Mouse (Mus musculus): ENCODE measurements at regions not wholly inside any gene's neighbourhood (a gene's known extent, or its start where the extent isn't known, plus 50 kb on each side); places are given as distances from the start of the nearest gene placed in this dataset.

GRCm38 (mm10) chr10:119395048-119395447 is 58.6 kb upstream of the Grip1 start:
- H3K27me3 ChIP-seq (ENCODE audit: control insufficient read depth, insufficient read depth, low read length), result no peaks in the 10 kb centered on the region
- no peak overlapping the region for H3K4me3 ChIP-seq (ENCODE audit: low read depth, low read length)
- 77% methylated on average over 5 of the region's 5 CpGs for WGBS

GRCm38 (mm10) chr10:119387924-119388323 is 65.7 kb upstream of the Grip1 start:
- Histone ChIP-seq H3K4me3 (ENCODE audit: low read depth, low read length) (no peak overlapping the region), H3K4me1 (ENCODE audit: control insufficient read depth, insufficient read depth, insufficient read length, low read length) (no peaks in the 10 kb centered on the region), H3K27me3 (ENCODE audit: control insufficient read depth, insufficient read depth, low read length) (no peaks in the 10 kb centered on the region), H3K36me3 (ENCODE audit: control insufficient read depth, insufficient read depth, low read length) (no peaks in the 10 kb centered on the region), H3K27ac (ENCODE audit: insufficient read depth, low read depth, low read length) (no peak overlapping the region)
- TF ChIP-seq POLR2A (IDR thresholded peaks at IDR 0.05; ENCODE audit: low read depth, low read length), result no peak
- TF ChIP-seq CTCF (IDR thresholded peaks at IDR 0.05; ENCODE audit: extremely low read depth, insufficient read length, insufficient replicate concordance, low read depth, low read length), result no peak
- WGBS, result 86% methylated on average over 3 of the region's 3 CpGs

More at GRCm38 (mm10) chr10:119395048-119395447, 58.6 kb upstream of the Grip1 start:
- H3K4me1 ChIP-seq (ENCODE audit: control insufficient read depth, insufficient read depth, insufficient read length, low read length), result no peaks in the 10 kb centered on the region
- no peaks in the 10 kb centered on the region for H3K36me3 ChIP-seq (ENCODE audit: control insufficient read depth, insufficient read depth, low read length)
- no peak overlapping the region for H3K27ac ChIP-seq (ENCODE audit: insufficient read depth, low read depth, low read length)
- TF ChIP-seq POLR2A (IDR thresholded peaks at IDR 0.05; ENCODE audit: low read depth, low read length) (no peak), CTCF (IDR thresholded peaks at IDR 0.05; ENCODE audit: extremely low read depth, insufficient read length, insufficient replicate concordance, low read depth, low read length) (no peak)

- WGBS, result 73% methylated on average over 11 of the region's 11 CpGs
- Histone ChIP-seq H3K36me3 (ENCODE audit: control insufficient read depth, insufficient read depth, low read length) (no peaks in the 10 kb centered on the region), H3K4me3 (ENCODE audit: low read depth, low read length) (no peak overlapping the region), H3K4me1 (ENCODE audit: control insufficient read depth, insufficient read depth, insufficient read length, low read length) (no peaks in the 10 kb centered on the region), H3K27ac (ENCODE audit: insufficient read depth, low read depth, low read length) (no peak overlapping the region), H3K27me3 (ENCODE audit: control insufficient read depth, insufficient read depth, low read length) (no peaks in the 10 kb centered on the region)
- TF ChIP-seq POLR2A (IDR thresholded peaks at IDR 0.05; ENCODE audit: low read depth, low read length), result no peak
- no peak for TF ChIP-seq CTCF (IDR thresholded peaks at IDR 0.05; ENCODE audit: extremely low read depth, insufficient read length, insufficient replicate concordance, low read depth, low read length)
Measured at GRCm38 (mm10) chr10:119382257-119382656, 71.4 kb upstream of the Grip1 start.

- Histone ChIP-seq H3K4me3 (ENCODE audit: low read depth, low read length) (no peak overlapping the region), H3K4me1 (ENCODE audit: control insufficient read depth, insufficient read depth, insufficient read length, low read length) (no peaks in the 10 kb centered on the region), H3K27me3 (ENCODE audit: control insufficient read depth, insufficient read depth, low read length) (no peaks in the 10 kb centered on the region), H3K27ac (ENCODE audit: insufficient read depth, low read depth, low read length) (no peak overlapping the region), H3K36me3 (ENCODE audit: control insufficient read depth, insufficient read depth, low read length) (no peaks in the 10 kb centered on the region)
- WGBS, result 37% methylated on average over 5 of the region's 5 CpGs
- TF ChIP-seq POLR2A (IDR thresholded peaks at IDR 0.05; ENCODE audit: low read depth, low read length), result no peak
- TF ChIP-seq CTCF (IDR thresholded peaks at IDR 0.05; ENCODE audit: extremely low read depth, insufficient read length, insufficient replicate concordance, low read depth, low read length), result no peak
Measured at GRCm38 (mm10) chr10:119368566-119368965, 85.1 kb upstream of the Grip1 start.

- no peak overlapping the region for H3K4me3 ChIP-seq (ENCODE audit: low read depth, low read length)
- no peak overlapping the region for H3K27ac ChIP-seq (ENCODE audit: insufficient read depth, low read depth, low read length)
- no peaks in the 10 kb centered on the region for H3K36me3 ChIP-seq (ENCODE audit: control insufficient read depth, insufficient read depth, low read length)
- 34% methylated on average over 3 of the region's 3 CpGs for WGBS
- TF ChIP-seq CTCF (IDR thresholded peaks at IDR 0.05; ENCODE audit: extremely low read depth, insufficient read length, insufficient replicate concordance, low read depth, low read length) (no peak), POLR2A (IDR thresholded peaks at IDR 0.05; ENCODE audit: low read depth, low read length) (no peak)
- no peaks in the 10 kb centered on the region for H3K4me1 ChIP-seq (ENCODE audit: control insufficient read depth, insufficient read depth, insufficient read length, low read length)
- no peaks in the 10 kb centered on the region for H3K27me3 ChIP-seq (ENCODE audit: control insufficient read depth, insufficient read depth, low read length)
Measured at GRCm38 (mm10) chr10:119363616-119364015, 90.0 kb upstream of the Grip1 start.

- H3K4me3 ChIP-seq (ENCODE audit: low read depth, low read length), result no peak overlapping the region
- 54% methylated on average over 7 of the region's 7 CpGs for WGBS
- no peaks in the 10 kb centered on the region for H3K36me3 ChIP-seq (ENCODE audit: control insufficient read depth, insufficient read depth, low read length)
- no peak overlapping the region for H3K27ac ChIP-seq (ENCODE audit: insufficient read depth, low read depth, low read length)
- H3K27me3 ChIP-seq (ENCODE audit: control insufficient read depth, insufficient read depth, low read length), result no peaks in the 10 kb centered on the region
- TF ChIP-seq CTCF (IDR thresholded peaks at IDR 0.05; ENCODE audit: extremely low read depth, insufficient read length, insufficient replicate concordance, low read depth, low read length), result no peak
- H3K4me1 ChIP-seq (ENCODE audit: control insufficient read depth, insufficient read depth, insufficient read length, low read length), result no peaks in the 10 kb centered on the region
Measured at GRCm38 (mm10) chr10:119358730-119359292, 94.8 kb upstream of the Grip1 start.

GRCm38 (mm10) chr10:119342317-119343114 is 102.7 kb upstream of the Cand1 start:
- H3K27me3 ChIP-seq (ENCODE audit: control insufficient read depth, insufficient read depth, low read length), result no peaks in the 10 kb centered on the region
- H3K27ac ChIP-seq (ENCODE audit: insufficient read depth, low read depth, low read length), result no peak overlapping the region
- 75% methylated on average over 13 of the region's 13 CpGs for WGBS
- H3K36me3 ChIP-seq (ENCODE audit: control insufficient read depth, insufficient read depth, low read length), result no peaks in the 10 kb centered on the region
- no peaks in the 10 kb centered on the region for H3K4me1 ChIP-seq (ENCODE audit: control insufficient read depth, insufficient read depth, insufficient read length, low read length)
- no peak overlapping the region for H3K4me3 ChIP-seq (ENCODE audit: low read depth, low read length)
- TF ChIP-seq CTCF (IDR thresholded peaks at IDR 0.05; ENCODE audit: extremely low read depth, insufficient read length, insufficient replicate concordance, low read depth, low read length) (no peak), POLR2A (IDR thresholded peaks at IDR 0.05; ENCODE audit: low read depth, low read length) (no peak)

Measured in small intestine, adult 2 months (tissue).